Mouse (Mus musculus): ENCODE measurements around the gene Mvb12b.

Gene Mvb12b

DNA sequence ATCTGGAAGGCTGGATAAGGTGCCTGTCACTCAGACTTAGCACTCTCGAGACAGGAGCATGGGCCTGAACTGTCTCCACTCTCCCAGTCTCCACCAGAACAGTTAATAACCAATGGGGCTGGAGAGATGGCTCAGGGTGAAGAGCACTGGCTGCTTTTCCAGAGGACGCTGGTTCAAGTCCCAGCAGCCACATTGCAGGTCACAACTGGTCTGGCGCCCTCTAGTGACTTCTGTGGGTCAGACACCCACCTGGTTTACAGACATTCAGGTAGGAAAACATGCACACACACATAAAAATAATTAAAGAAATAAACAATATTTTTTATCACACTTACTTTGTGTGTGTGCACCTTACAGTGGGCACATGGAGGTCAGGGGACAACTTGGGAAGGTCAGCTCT lies 191.3 kb downstream of the Mvb12b start:
- no peak for DNase-seq (ENCODE audit: low spot score)

GRCm38 (mm10) chr2:33693931-33694330 lies 193.8 kb downstream of the Mvb12b start:
- DNase-seq (ENCODE audit: low spot score) = no peak

GRCm38 (mm10) chr2:33689880-33690462 lies 197.8 kb downstream of the Mvb12b start:
- peak; percentile 38 for DNase-seq (ENCODE audit: low spot score)

DNA sequence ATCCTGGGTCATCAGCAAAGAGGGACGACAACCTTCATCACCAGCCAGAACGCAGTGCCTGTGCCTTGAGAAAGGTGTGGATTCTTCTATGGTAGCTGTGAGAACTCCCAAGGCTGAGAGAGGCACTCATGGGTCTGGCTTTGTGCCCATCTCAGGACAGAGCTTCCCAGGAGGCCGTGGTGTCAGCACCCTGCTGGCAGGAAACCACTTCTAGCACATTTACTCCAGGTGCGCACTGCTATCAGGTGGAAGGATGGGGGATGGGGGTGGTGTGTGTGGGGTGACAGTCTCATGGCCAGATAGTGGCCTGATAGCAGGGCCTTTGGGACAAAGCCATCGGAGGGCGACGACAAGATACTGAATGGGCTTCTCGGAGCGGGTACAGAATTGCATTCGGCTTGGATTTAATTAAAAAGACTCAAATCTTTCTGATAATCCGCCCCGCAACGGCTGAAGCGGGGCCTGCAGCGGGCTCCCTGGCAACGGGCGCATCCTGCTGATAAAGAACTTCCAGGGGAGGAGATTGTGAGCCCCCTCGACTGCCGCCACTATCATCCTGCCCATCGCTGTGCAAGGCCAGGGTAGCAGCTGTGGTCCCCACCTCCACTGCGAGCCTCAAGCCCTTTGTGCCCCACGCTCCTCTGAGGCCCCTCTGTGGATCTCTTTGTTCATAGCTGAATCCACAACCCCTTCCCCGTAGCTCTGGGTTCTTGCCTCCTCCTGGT lies 198.4 kb downstream of the Mvb12b start:
- DNase-seq (ENCODE audit: low spot score) = peak; percentile 37

DNA sequence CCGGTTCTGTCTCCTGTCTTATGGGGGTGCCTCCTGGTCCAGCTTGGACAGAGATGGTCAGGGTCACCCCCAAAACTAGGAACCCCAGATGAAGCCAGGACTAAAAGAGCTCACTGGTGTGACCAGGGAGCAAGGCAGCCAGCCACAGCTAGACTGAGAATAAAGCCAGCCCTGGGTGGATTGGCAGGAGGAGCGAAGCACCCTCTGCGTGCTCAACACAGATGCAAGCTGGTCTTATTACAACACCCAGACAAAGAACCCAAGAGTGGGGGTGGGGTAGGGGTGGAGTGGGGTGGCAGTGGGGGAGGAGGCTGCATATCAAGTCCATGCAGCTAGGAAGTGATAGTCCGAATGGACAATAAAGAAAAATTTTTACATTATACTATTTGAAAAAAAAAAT lies 204.2 kb downstream of the Mvb12b start:
- DNase-seq (ENCODE audit: low spot score) = no peak

DNA sequence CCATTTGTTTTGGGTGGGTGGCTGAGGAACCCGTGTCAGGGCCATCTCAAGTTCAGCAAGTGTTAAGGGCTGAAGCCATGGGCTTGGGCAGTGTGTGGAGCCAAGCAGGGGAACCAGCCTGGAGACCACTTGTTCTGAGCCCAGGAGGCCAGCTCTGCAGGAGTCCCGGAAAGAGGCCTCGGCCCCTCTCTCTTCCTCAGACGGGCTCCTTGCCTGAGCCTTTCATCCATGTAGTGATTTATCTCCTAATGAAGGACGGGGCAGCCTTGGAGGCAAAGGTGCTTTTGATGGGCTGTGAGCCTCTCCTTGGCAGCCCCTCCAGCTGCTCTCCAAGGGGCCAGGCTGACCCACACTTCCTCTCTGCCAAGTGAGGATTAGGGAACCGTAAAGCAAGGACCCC lies 204.7 kb downstream of the Mvb12b start:
- no peak for DNase-seq (ENCODE audit: low spot score)

- DNase-seq (ENCODE audit: low spot score) = peak; percentile 64
Measured at GRCm38 (mm10) chr2:33682219-33682618, 205.5 kb downstream of the Mvb12b start.

All from MN1 (cell line).